ENCODE assay signal across 20 mouse cellular contexts in genomic region chr4:129008672-129009071, GRCm38 (mm10). TPM values are rescaled to one million over a fixed set of nuclear protein-coding genes. Genes with fewer than 3 reads are reported as not detected.
DNase-seq lines count a peak whose midpoint lies in the region; ATAC-seq and TF ChIP-seq lines count a peak whose summit lies in the region.
"Had no signal": no experiment of that assay in that cellular context is flagged by ENCODE, and none has a peak within 500 bp of the region (broad histone marks: within the 10 kb centered on the region; RNA-seq: fewer than 3 reads in every experiment).

No protein-coding gene starts in this region.

- ATAC-seq in kidney, embryonic 14.5 days (ENCODE audit: low FRiP score, low TSS enrichment): 0 out of 2 replicates have a peak, but pooled peaks have one; percentile 30
- peak; percentile 75 for ATAC-seq in activated CD4-positive, CD25-positive, alpha-beta regulatory T cell, adult 4 months
- peak; percentile 75 for ATAC-seq in megakaryocyte progenitor cell, adult 5-6 weeks (replicated peaks; ENCODE audit: poor library complexity)

- DNase-seq in kidney, postnatal 14 days: no peak
- no peak for DNase-seq in cerebellum, postnatal 4 days (ENCODE audit: low spot score in 2 of 2)
- DNase-seq in cerebellum, adult 2 months: no peak
- DNase-seq in urinary bladder, postnatal 10 days (ENCODE audit: low spot score): no peak
- DNase-seq: cerebellum, postnatal 25 days; heart, adult 11 months; heart, postnatal 10 days; kidney, adult 8-10 months; retina, postnatal 1 day; spleen, adult 18-20 months; thymus, postnatal 14 days had no signal

- peaks cover 31% of the 10 kb centered on the region for H3K79me2 ChIP-seq in C2C12 (ENCODE audit: control insufficient read depth, insufficient read depth)

- H3K4me2 ChIP-seq in kidney, embryonic 14.5 days (replicated peaks; ENCODE audit: low read depth, low read length): no peak overlapping the region
- H3K4me2 ChIP-seq: embryonic facial prominence, embryonic 12.5 days; hindbrain, embryonic 15.5 days; limb, embryonic 12.5 days; liver, embryonic 15.5 days had no signal

- H3K9me3 ChIP-seq in kidney, embryonic 14.5 days (ENCODE audit: control insufficient read depth, low read length): no peaks in the 10 kb centered on the region
- H3K9me3 ChIP-seq: embryonic facial prominence, embryonic 12.5 days; hindbrain, embryonic 15.5 days; limb, embryonic 12.5 days; liver, embryonic 15.5 days had no signal

- WGBS in kidney, embryonic 14.5 days: 56% methylated on average over 3 of the region's 3 CpGs
- 91% methylated on average over 3 of the region's 3 CpGs for WGBS in cerebellum, adult 2 months

- no peak for TF ChIP-seq CTCF in C2C12 (IDR thresholded peaks at IDR 0.05; ENCODE audit: control insufficient read depth, insufficient read depth, insufficient read length)
- no peak for TF ChIP-seq CTCF in cerebellum, adult 2 months (IDR thresholded peaks at IDR 0.05; ENCODE audit: borderline replicate concordance, insufficient read depth, low read depth, low read length)

- peaks cover 60% of the 10 kb centered on the region for H3K36me3 ChIP-seq in kidney, embryonic 14.5 days (ENCODE audit: control insufficient read depth, insufficient read depth, low read length)
- peaks cover 67% of the 10 kb centered on the region for H3K36me3 ChIP-seq in C2C12 (ENCODE audit: control insufficient read depth, insufficient read depth)

- H3K79me3 ChIP-seq in C2C12 (ENCODE audit: low read depth): peaks cover 6% of the 10 kb centered on the region

- peak overlapping the region; percentile 32; the same call in 1 of the 2 replicates for H3K27ac ChIP-seq in kidney, embryonic 14.5 days (ENCODE audit: low read depth, low read length)
- H3K27ac ChIP-seq in cerebellum, adult 2 months (ENCODE audit: insufficient read depth, low read length): no peak overlapping the region
- H3K27ac ChIP-seq: embryonic facial prominence, embryonic 12.5 days; hindbrain, embryonic 15.5 days; limb, embryonic 12.5 days; liver, embryonic 15.5 days had no signal

- no peak for TF ChIP-seq POLR2A in cerebellum, adult 2 months (IDR thresholded peaks at IDR 0.05; ENCODE audit: borderline replicate concordance, insufficient read depth, low read length)

- H3K4me1 ChIP-seq in kidney, embryonic 14.5 days (ENCODE audit: control insufficient read depth, insufficient read depth, low read length): 0 out of 2 replicates have a peak, but pooled peaks cover 3% of the 10 kb centered on the region
- peaks cover 9% of the 10 kb centered on the region for H3K4me1 ChIP-seq in cerebellum, adult 2 months (ENCODE audit: control insufficient read depth, insufficient read depth, low read length)
- H3K4me1 ChIP-seq: embryonic facial prominence, embryonic 12.5 days; liver, embryonic 15.5 days had no signal

- H3K27me3 ChIP-seq in kidney, embryonic 14.5 days (ENCODE audit: control insufficient read depth, insufficient read depth, low read length): no peaks in the 10 kb centered on the region
- no peaks in the 10 kb centered on the region for H3K27me3 ChIP-seq in C2C12 (ENCODE audit: control insufficient read depth, insufficient read depth, insufficient read length)
- no peaks in the 10 kb centered on the region for H3K27me3 ChIP-seq in cerebellum, adult 2 months (ENCODE audit: control insufficient read depth, insufficient read depth, low read length)
- H3K27me3 ChIP-seq: embryonic facial prominence, embryonic 12.5 days; hindbrain, embryonic 15.5 days; limb, embryonic 12.5 days; liver, embryonic 15.5 days had no signal

- no peak overlapping the region for H3K4me3 ChIP-seq in kidney, embryonic 14.5 days (ENCODE audit: low read length)
- no peak overlapping the region for H3K4me3 ChIP-seq in C2C12 (ENCODE audit: insufficient read depth, poor library complexity, severe bottlenecking)
- no peak overlapping the region for H3K4me3 ChIP-seq in cerebellum, adult 2 months (replicated peaks; ENCODE audit: insufficient read depth, low read depth, low read length)
- H3K4me3 ChIP-seq: embryonic facial prominence, embryonic 12.5 days; hindbrain, embryonic 15.5 days; limb, embryonic 12.5 days; liver, embryonic 15.5 days had no signal

- no peak overlapping the region for H3K9ac ChIP-seq in kidney, embryonic 14.5 days (ENCODE audit: low read depth, low read length)
- H3K9ac ChIP-seq: embryonic facial prominence, embryonic 12.5 days; hindbrain, embryonic 15.5 days; limb, embryonic 12.5 days; liver, embryonic 15.5 days had no signal

- no peak overlapping the region for H3ac ChIP-seq in C2C12 (ENCODE audit: control insufficient read depth, insufficient read length, low read depth)

TF ChIP-seq in C2C12, 6 proteins besides CTCF, POLR2A, EP300 and RAD21:
- peak; percentile 57 for TF ChIP-seq MYOD1 (IDR thresholded peaks at IDR 0.05; ENCODE audit: control insufficient read depth, insufficient read length, low read depth)
- TF ChIP-seq CEBPB (IDR thresholded peaks at IDR 0.05; ENCODE audit: low read depth): no peak
- TF ChIP-seq USF1 (IDR thresholded peaks at IDR 0.05; ENCODE audit: low read depth): peak; percentile 72
- TF ChIP-seq MYOG (IDR thresholded peaks at IDR 0.05; ENCODE audit: control insufficient read depth, extremely low read depth, insufficient read length): no peak
- no peak for TF ChIP-seq FOSL1 (IDR thresholded peaks at IDR 0.05; ENCODE audit: insufficient read depth, low read length, poor library complexity, severe bottlenecking)

RNA-seq across cellular contexts. Expression of gene Ak2, which starts 16.9 kb away (rescaled TPM):
- 152 and 171 TPM in 2 replicates for polyA plus RNA-seq in kidney, embryonic 14.5 days (2014; fragmentation: Nextera tagmentation; extraction: Ambion mirVana)
- polyA plus RNA-seq in C2C12 (2012; fragmentation: generic; extraction: Trizol): 176 TPM
- 100 to 1,000 TPM in 1 of 2 experiments, 10 to 100 TPM in 1; 62.4 to 108 TPM for polyA plus RNA-seq in activated CD4-positive, CD25-positive, alpha-beta regulatory T cell, adult 4 months (2017; shearing (Covaris generic))
- total RNA-seq in megakaryocyte progenitor cell, adult 5-6 weeks (2015): 97.7 and 107 TPM in 2 replicates
- 165 and 176 TPM in 2 replicates for total RNA-seq in megakaryocyte progenitor cell, adult 5-6 weeks (2017)
- 43.9 and 45.7 TPM in 2 replicates for polyA plus RNA-seq in cerebellum, adult 2 months (2012; rRNA removed)

RNA-seq across cellular contexts. Expression of gene Azin2, which starts 46.4 kb away (rescaled TPM):
- polyA plus RNA-seq in kidney, embryonic 14.5 days (2014; fragmentation: Nextera tagmentation; extraction: Ambion mirVana): 16.0 and 17.0 TPM in 2 replicates
- 12.5 TPM for polyA plus RNA-seq in C2C12 (2012; fragmentation: generic; extraction: Trizol)
- polyA plus RNA-seq in activated CD4-positive, CD25-positive, alpha-beta regulatory T cell, adult 4 months (2017; shearing (Covaris generic)): under 1 TPM in 1 of 2 experiments, not detected in 1; 0.34 TPM
- total RNA-seq in megakaryocyte progenitor cell, adult 5-6 weeks (2015): 0.91 and 1.7 TPM in 2 replicates
- 2.1 and 2.2 TPM in 2 replicates for total RNA-seq in megakaryocyte progenitor cell, adult 5-6 weeks (2017)
- 64.6 TPM in 2 replicates for polyA plus RNA-seq in cerebellum, adult 2 months (2012; rRNA removed)
- total RNA-seq: neutrophil, adult 5-6 weeks had no signal

RNA-seq across cellular contexts. Expression of gene Rnf19b, which starts 49.4 kb away (rescaled TPM):
- polyA plus RNA-seq in kidney, embryonic 14.5 days (2014; fragmentation: Nextera tagmentation; extraction: Ambion mirVana): 6.0 and 7.6 TPM in 2 replicates
- polyA plus RNA-seq in C2C12 (2012; fragmentation: generic; extraction: Trizol): 53.5 TPM
- 10 to 100 TPM; 18.9 TPM for polyA plus RNA-seq in activated CD4-positive, CD25-positive, alpha-beta regulatory T cell, adult 4 months (2017; shearing (Covaris generic))
- 24.5 and 29.0 TPM in 2 replicates for total RNA-seq in megakaryocyte progenitor cell, adult 5-6 weeks (2015)
- 44.3 and 49.5 TPM in 2 replicates for total RNA-seq in megakaryocyte progenitor cell, adult 5-6 weeks (2017)
- 137 and 154 TPM in 2 replicates for polyA plus RNA-seq in cerebellum, adult 2 months (2012; rRNA removed)

Comparison
In these comparisons a context has a peak if more than half of its experiments do, and no peak if none do; other contexts are left out.
1. RNA of gene Azin2, which starts 46.4 kb away (polyA plus RNA-seq): 64.6 TPM in cerebellum, adult 2 months, 16.0 to 17.0 TPM in kidney, embryonic 14.5 days and 12.5 TPM in C2C12 (single experiment); 0.34 TPM in activated CD4-positive, CD25-positive, alpha-beta regulatory T cell, adult 4 months; every median in the first group is over 10 times any median in the second.
2. Peak in every context shown above with its lines, with median percentiles within 50 percentile points of each other: ATAC-seq.